Mouse (Mus musculus): ENCODE results near the gene Dlgap3.

Gene Dlgap3

GRCm38 (mm10) chr4:127174075-127174899, 5.3 kb downstream of the Dlgap3 start:
- DNase-seq (ENCODE audit: low spot score): no peak

GRCm38 (mm10) chr4:127174900-127175278, 5.9 kb downstream of the Dlgap3 start:
- DNase-seq (ENCODE audit: low spot score): no peak

GRCm38 (mm10) chr4:127177961-127178360, 9.0 kb downstream of the Dlgap3 start:
- no peak for DNase-seq (ENCODE audit: low spot score)

- DNase-seq (ENCODE audit: low spot score): no peak
Measured at GRCm38 (mm10) chr4:127178671-127179070, 9.7 kb downstream of the Dlgap3 start.

- no peak for DNase-seq (ENCODE audit: low spot score)
Measured at GRCm38 (mm10) chr4:127179469-127180449, 10.8 kb downstream of the Dlgap3 start.

GRCm38 (mm10) chr4:127180450-127180840, 11.4 kb downstream of the Dlgap3 start:
- DNase-seq (ENCODE audit: low spot score): no peak

GRCm38 (mm10) chr4:127181010-127181409, 12.0 kb downstream of the Dlgap3 start:
- DNase-seq (ENCODE audit: low spot score): no peak

- no peak for DNase-seq (ENCODE audit: low spot score)
Measured at GRCm38 (mm10) chr4:127183867-127184266, 14.9 kb downstream of the Dlgap3 start.

GRCm38 (mm10) chr4:127190921-127191320, 21.9 kb downstream of the Dlgap3 start:
- DNase-seq (ENCODE audit: low spot score): no peak

GRCm38 (mm10) chr4:127192704-127193103, 23.7 kb downstream of the Dlgap3 start:
- DNase-seq (ENCODE audit: low spot score): no peak

- no peak for DNase-seq (ENCODE audit: low spot score)
Measured at GRCm38 (mm10) chr4:127193378-127194155, 24.6 kb downstream of the Dlgap3 start.

GRCm38 (mm10) chr4:127194477-127195269, 25.7 kb downstream of the Dlgap3 start:
- no peak for DNase-seq (ENCODE audit: low spot score)

- no peak for DNase-seq (ENCODE audit: low spot score)
Measured at GRCm38 (mm10) chr4:127198609-127199008, 29.6 kb downstream of the Dlgap3 start.

GRCm38 (mm10) chr4:127199406-127199805, 30.4 kb downstream of the Dlgap3 start:
- no peak for DNase-seq (ENCODE audit: low spot score)

GRCm38 (mm10) chr4:127200164-127200722, 31.2 kb downstream of the Dlgap3 start:
- no peak for DNase-seq (ENCODE audit: low spot score)

- no peak for DNase-seq (ENCODE audit: low spot score)
Measured at GRCm38 (mm10) chr4:127200769-127201617, 32.0 kb downstream of the Dlgap3 start.

GRCm38 (mm10) chr4:127203081-127203480, 34.1 kb downstream of the Dlgap3 start:
- no peak for DNase-seq (ENCODE audit: low spot score)

- no peak for DNase-seq (ENCODE audit: low spot score)
Measured at GRCm38 (mm10) chr4:127211318-127211717, 42.3 kb downstream of the Dlgap3 start.

GRCm38 (mm10) chr4:127214510-127214909, 45.5 kb downstream of the Dlgap3 start:
- no peak for DNase-seq (ENCODE audit: low spot score)

GRCm38 (mm10) chr4:127215103-127215502, 46.1 kb downstream of the Dlgap3 start:
- DNase-seq (ENCODE audit: low spot score): no peak

Data from ovary, postnatal 36 days (tissue).